Mouse (Mus musculus) kidney, adult 18-20 months (tissue): ENCODE measurements around the gene Pnpla5.
"Not testable (repeated sequence)": the region's sequence is repeated elsewhere in the genome, so short reads cannot be mapped to it uniquely, and the experiment has no call there.

Source experiments
- DNase-seq: peaks from one replicate; pipeline ENCODE4 v3.0.0; 2021

Gene Pnpla5

DNA sequence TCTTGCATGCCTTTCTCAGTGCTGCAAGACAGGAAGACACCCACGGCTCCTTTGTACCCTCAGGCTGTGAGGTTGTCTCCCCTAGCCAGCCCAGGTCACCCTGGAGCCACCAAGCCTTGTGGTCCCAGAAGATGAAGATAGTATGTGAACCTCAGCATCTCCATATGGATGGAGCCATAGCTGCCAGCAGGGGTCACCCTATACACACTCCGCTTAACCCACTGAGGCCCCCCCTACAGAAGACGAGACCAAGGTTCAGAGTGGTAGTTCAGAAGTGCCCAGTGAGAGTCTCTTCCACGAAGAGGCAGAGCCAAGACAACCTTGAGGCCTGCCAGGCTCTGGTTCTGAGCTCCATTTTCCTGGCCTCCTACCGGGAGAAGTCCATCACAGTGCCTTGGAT, 7.2 kb downstream of the Pnpla5 start:
- DNase-seq, result no peak

DNA sequence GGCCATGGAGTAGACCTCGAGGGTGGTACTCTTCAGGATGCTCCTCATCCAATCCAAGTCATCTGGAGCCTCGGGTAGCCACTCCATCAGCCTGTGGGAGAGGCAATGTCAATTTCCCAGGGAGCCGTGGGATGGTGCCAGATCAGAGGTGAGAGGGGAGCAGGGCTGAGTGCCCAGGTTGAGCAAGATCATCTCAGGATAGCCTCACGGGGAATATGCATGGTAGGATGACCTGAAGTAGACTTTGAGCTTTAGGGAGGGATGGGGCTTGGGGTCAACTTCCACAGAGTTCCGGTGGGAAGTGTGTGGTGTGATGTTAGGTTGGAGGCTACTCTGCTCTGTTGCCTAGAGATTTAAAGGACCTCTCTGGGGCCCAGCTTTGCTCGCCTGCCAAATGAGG, 9.1 kb downstream of the Pnpla5 start:
- no peak for DNase-seq

GRCm38 (mm10) chr15:84108899-84109298, 14.1 kb downstream of the Pnpla5 start:
- no peak for DNase-seq

GRCm38 (mm10) chr15:84105924-84106500, 17.0 kb downstream of the Pnpla5 start:
- no peak for DNase-seq

DNA sequence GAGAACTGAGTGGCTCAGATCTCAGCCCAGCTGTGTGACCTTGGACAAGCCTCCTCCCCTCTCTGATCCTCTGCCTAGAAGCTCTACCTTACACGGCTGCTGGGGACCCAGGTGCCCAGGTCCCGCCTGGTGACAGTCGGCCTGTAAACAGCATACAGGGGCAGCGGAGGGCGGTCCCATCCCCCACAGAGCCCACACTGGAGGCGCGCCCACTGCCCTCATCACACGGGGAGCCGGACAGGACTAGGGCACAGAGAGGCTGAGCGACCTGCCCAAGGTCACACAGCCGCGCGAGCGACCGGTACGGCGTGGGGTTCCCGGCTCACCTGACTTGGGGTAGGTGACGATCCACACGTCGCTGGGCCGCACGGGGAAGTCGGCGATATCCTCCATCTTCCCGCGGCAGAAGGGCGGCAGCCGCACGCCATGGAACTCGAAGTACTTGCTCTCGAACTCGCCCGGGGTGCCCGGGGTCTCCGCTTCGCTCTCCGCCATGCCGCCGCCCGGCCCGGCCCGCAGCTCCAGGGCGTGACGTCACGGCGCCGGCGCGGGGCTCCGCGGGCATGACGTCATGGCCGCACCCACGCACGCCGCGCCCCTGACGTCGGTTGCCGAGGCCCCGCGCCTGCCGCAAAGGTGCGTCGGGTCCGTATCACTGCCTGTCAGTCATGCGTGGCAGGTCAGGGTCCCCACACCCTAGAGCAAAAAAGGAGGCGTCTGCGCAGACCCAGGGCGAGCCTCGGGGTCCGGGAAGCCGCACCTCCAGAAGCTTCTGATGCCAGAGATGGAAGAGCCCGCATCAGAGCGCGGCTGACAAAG, 17.7 kb downstream of the Pnpla5 start, which contains the start of gene Sult4a1:
Sult4a1 (minus strand) TSS at position 650 of the 819 bp plus-strand sequence.
- DNase-seq, result no peak

GRCm38 (mm10) chr15:84104626-84105025, 18.3 kb downstream of the Pnpla5 start:
- no peak for DNase-seq

GRCm38 (mm10) chr15:84097536-84097935, 25.4 kb downstream of the Pnpla5 start:
- DNase-seq, result not testable (repeated sequence)

DNA sequence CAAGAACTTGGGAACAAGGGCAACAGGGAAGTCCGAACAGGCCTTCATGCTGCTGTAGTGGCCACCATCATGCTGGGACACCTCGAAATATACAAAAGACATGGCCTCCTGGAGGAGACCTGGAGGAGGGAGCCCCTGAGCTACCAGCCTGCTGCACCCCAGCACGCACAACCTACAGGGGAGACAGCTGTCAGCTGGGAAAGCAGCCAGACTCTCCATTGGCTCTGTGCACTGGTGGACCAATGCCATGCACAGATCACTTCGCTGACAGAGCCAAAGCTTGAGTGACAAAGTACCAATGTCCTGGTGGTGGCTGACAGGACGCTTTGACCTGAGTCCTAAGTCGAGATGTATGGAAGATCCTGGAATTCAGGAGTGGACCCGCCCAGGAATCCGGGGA, 26.9 kb downstream of the Pnpla5 start:
- no peak for DNase-seq

DNA sequence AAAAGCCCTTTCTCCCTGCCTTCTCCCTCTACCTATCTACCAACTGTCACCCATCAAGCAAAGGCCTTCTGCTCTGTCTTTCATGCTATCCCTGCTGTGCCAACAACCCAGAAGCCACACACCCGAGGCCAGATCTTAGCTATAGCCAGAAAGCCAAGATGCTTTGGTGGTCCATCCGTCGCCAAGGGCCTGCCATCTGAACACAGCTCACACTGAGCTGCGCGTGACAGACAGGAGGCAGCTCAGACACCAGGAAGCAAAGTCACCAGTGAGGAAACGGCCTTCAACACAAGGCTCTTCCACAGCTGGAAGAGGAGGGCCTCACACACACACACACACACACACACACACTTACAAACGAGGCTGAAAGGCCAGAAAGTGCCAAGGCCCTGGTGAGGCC, 28.1 kb downstream of the Pnpla5 start:
- DNase-seq, result no peak

DNA sequence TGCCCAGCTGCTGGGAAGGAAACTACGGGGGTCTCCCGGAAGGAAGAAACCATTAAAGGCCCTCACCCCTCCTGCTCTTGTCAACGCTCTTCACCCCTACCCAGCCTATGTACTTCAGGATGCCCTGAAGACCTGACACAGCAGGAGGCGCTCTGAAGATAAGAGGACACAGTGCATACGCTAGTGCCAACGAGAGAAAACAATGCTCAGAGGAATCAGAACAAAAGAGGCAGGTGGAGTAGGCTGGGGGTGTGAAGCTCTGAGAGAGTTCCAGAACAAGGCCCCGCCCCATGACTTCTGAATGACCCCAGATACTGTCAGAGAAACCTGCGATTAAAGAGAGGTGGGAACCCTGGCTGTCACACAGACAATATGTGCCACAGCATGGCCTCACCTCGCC, 36.2 kb downstream of the Pnpla5 start:
- DNase-seq, result no peak

GRCm38 (mm10) chr15:84086364-84086763, 36.6 kb downstream of the Pnpla5 start:
- DNase-seq, result no peak

- no peak for DNase-seq
Measured at GRCm38 (mm10) chr15:84080069-84080468, 42.9 kb downstream of the Pnpla5 start.

GRCm38 (mm10) chr15:84079519-84079918, 43.5 kb downstream of the Pnpla5 start:
- no peak for DNase-seq

DNA sequence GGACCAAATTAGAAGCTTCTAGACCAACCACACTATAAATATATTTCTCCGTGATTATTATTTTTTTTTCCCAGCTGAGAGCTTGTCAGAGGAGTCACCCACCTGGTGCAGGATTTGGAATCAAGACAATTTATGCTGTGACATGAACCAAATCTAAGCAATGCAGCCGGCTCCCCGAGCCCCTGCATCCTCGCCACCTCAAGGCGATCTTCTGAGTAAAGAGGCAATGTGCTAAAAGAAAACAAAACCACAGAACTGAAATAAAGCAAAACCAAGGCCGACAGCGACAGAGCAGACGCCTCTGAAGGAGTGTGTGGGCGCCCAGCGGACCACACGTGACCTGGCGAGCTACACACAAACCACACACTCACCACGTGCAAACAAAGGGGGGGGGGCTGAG, 44.3 kb downstream of the Pnpla5 start:
- no peak for DNase-seq

GRCm38 (mm10) chr15:84077151-84077550, 45.8 kb downstream of the Pnpla5 start:
- DNase-seq, result no peak

DNA sequence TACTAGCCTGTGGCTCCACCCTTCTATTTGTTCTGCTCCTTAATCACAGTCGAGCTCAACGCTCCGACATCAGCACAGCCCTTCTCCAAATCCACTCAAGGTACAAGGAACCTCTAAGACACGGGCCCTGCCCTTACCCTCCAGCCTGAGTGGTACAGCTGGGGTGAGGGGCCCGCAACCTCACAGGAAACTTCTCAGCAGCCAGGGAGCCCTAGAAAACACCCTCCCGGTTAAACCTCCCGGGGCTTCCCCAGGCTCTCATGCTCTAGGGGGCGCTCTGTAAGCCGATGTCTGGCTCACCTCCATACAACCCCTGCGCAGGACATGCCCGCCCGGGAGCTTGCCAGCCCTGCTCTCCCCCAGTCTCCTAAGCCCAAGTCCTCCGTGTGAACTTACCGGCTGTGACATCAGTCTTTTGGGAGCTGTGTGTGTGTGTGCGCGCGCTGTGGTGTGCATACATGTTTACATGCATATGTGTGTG, 48.2 kb downstream of the Pnpla5 start:
- DNase-seq, result no peak

DNA sequence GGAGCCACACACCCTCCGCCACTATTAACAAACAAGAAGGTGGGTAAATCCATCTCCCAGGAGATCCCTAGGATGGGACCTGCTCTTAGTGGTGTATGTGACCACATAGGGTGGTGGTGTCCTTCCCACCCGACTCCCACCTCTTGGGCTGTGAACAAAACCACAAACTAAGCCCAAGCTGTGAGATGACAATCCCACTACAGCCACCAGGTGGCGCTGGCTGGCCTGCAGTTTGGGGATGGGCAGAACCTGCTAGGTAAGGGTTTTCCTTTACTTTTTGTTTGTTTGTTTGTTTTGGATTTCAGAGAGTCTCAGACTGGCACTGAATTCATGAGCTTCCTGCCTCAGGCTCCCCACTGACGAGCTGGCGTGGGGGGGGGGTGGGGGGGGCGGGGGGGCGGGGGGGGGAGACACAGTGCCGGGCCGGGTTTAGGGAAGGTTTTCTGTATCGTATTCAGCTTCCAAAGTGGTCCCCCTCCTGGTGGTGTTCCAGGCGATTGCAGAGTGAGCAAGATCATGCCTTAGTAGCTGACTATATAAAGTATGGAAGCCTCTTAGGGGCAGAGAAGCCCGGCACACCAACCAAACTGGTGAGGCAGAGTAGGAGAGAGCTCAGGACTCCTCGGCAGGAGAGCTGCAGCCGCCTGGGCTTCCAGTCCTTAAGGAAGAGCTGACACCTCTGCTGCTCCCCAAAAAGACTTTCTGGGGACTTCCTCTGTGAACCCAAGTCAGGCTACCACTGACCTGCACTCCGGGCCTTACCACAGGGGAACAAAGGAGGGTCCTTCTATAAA, 48.9 kb downstream of the Pnpla5 start:
- peak; percentile 63 for DNase-seq

DNA sequence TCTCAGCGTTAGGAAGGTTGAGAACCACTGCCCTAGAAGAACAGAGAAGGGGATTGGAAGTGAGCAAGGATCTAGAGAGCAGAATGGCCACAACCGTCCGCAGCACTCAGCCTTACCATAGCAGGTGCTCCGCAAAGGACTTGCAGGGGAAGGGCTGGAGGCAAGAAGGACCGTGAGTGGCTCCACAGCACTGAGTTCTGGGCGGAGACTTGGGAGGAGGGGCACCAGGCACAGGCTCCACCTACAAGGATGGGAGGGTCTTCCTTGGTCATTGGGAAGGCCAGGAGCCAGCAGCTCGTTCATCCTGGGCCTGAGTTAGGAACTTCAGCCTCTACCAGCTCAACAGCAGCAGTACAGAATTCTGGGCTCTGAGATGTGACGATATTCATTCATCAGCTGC, 49.9 kb downstream of the Pnpla5 start:
- no peak for DNase-seq

- peak; percentile 42 for DNase-seq
Measured at GRCm38 (mm10) chr15:84072226-84072625, 50.7 kb downstream of the Pnpla5 start.

- no peak for DNase-seq
Measured at GRCm38 (mm10) chr15:84070116-84070676, 52.8 kb downstream of the Pnpla5 start.

GRCm38 (mm10) chr15:84069455-84070050, 53.4 kb downstream of the Pnpla5 start:
- no peak for DNase-seq

GRCm38 (mm10) chr15:84065701-84066100, 57.3 kb downstream of the Pnpla5 start:
- no peak for DNase-seq

DNA sequence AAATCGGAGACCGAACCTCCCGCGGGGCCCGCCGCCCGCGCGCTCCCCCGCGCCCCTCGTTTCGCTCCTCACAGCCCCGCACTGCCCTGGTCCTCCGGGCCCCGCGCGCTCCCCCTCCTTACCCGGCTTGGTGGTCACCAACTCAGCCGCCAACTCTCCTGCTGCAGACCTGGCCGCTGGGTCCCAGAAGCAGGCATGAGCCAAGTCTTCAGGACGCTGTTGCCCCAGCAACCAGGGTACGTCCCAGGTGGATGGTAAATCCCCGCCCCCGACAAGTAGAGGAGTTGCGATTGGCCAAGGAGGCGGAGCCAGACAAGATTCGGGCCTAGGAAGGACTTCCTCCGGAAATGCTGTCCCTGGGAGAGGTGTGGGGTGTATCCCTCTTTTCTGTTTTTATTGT, 57.8 kb downstream of the Pnpla5 start, which contains the start of gene Efcab6:
Efcab6 (minus strand) TSS at position 240 of the 400 bp plus-strand sequence.
- no peak for DNase-seq
